ENCODE assay signal across 29 mouse cellular contexts in genomic region chr4:99981216-99981615, GRCm38 (mm10).
"Had no signal": no experiment of that assay in that cellular context is flagged by ENCODE, and none has a peak within 500 bp of the region (broad histone marks: within the 10 kb centered on the region; RNA-seq: fewer than 3 reads in every experiment).

No protein-coding gene starts in this region.

- H3K4me3 ChIP-seq: heart, embryonic 12.5 days; heart, embryonic 13.5 days; heart, embryonic 15.5 days; hindbrain, embryonic 10.5 days; hindbrain, embryonic 12.5 days; hindbrain, embryonic 13.5 days; hindbrain, embryonic 15.5 days; intestine, embryonic 15.5 days; kidney, embryonic 15.5 days; layer of hippocampus, adult 2 months; left cerebral cortex, adult 2 months had no signal

- DNase-seq: heart, postnatal 14 days; heart, postnatal 36 days; heart, postnatal 4 days; kidney, adult 11 months; kidney, adult 18-20 months; kidney, adult 2 months; kidney, adult 8-10 months; kidney, adult 9 months; kidney, postnatal 10 days; kidney, postnatal 14 days; kidney, postnatal 25 days; kidney, postnatal 36 days; kidney, postnatal 4 days; layer of hippocampus, adult 9-11 months; layer of hippocampus, postnatal 36 days had no signal

- H3K27ac ChIP-seq: heart, embryonic 13.5 days; heart, embryonic 15.5 days; hindbrain, embryonic 10.5 days; hindbrain, embryonic 12.5 days; hindbrain, embryonic 13.5 days; hindbrain, embryonic 14.5 days; hindbrain, embryonic 15.5 days; hindbrain, postnatal 0 days; intestine, embryonic 15.5 days; kidney, embryonic 15.5 days; kidney, postnatal 0 days; layer of hippocampus, adult 2 months; left cerebral cortex, adult 2 months had no signal
